Comparison of ENCODE assay signal across 15 mouse cellular contexts in genomic region chr13:99128284-99128691, GRCm38 (mm10). TPM values are rescaled to one million over a fixed set of nuclear protein-coding genes. Genes with fewer than 3 reads are reported as not detected.
DNase-seq lines count a peak whose midpoint lies in the region; ATAC-seq and TF ChIP-seq lines count a peak whose summit lies in the region.
"Had no signal": no experiment of that assay in that cellular context is flagged by ENCODE, and none has a peak within 500 bp of the region (broad histone marks: within the 10 kb centered on the region; RNA-seq: fewer than 3 reads in every experiment).

No protein-coding gene starts in this region.

- no peaks in the 10 kb centered on the region for H3K9me3 ChIP-seq in embryonic facial prominence, embryonic 14.5 days (ENCODE audit: control insufficient read depth, low read length)
- no peaks in the 10 kb centered on the region for H3K9me3 ChIP-seq in embryonic facial prominence, embryonic 10.5 days
- no peaks in the 10 kb centered on the region for H3K9me3 ChIP-seq in lung, embryonic 14.5 days (ENCODE audit: low read depth, low read length)
- no peaks in the 10 kb centered on the region for H3K9me3 ChIP-seq in lung, postnatal 0 days (ENCODE audit: low read length)
- no peaks in the 10 kb centered on the region for H3K9me3 ChIP-seq in limb, embryonic 15.5 days
- H3K9me3 ChIP-seq in forebrain, embryonic 15.5 days = no peaks in the 10 kb centered on the region
- no peaks in the 10 kb centered on the region for H3K9me3 ChIP-seq in hindbrain, embryonic 16.5 days (ENCODE audit: control insufficient read depth, low read length)
- H3K9me3 ChIP-seq: lung, embryonic 15.5 days had no signal

- H3K9ac ChIP-seq in embryonic facial prominence, embryonic 14.5 days (ENCODE audit: low read depth, low read length) = no peak overlapping the region
- no peak overlapping the region for H3K9ac ChIP-seq in lung, embryonic 14.5 days
- no peak overlapping the region for H3K9ac ChIP-seq in lung, postnatal 0 days (replicated peaks; ENCODE audit: low read depth)
- no peak overlapping the region for H3K9ac ChIP-seq in limb, embryonic 15.5 days
- H3K9ac ChIP-seq in forebrain, embryonic 15.5 days (replicated peaks) = no peak overlapping the region
- no peak overlapping the region for H3K9ac ChIP-seq in hindbrain, embryonic 16.5 days (ENCODE audit: low read depth, low read length)
- H3K9ac ChIP-seq: forebrain, postnatal 0 days; lung, embryonic 15.5 days had no signal

- TF ChIP-seq CTCF in lung, embryonic 14.5 days (IDR thresholded peaks at IDR 0.05; ENCODE audit: low read depth) = no peak
- no peak for TF ChIP-seq CTCF in lung, postnatal 0 days (IDR thresholded peaks at IDR 0.05)

- 42% methylated on average over 5 of the region's 5 CpGs for WGBS in embryonic facial prominence, embryonic 14.5 days
- 86% methylated on average over 5 of the region's 5 CpGs for WGBS in embryonic facial prominence, embryonic 10.5 days
- WGBS in lung, embryonic 14.5 days = 53% methylated on average over 5 of the region's 5 CpGs
- WGBS in lung, postnatal 0 days = 38% methylated on average over 5 of the region's 5 CpGs
- 25% methylated on average over 5 of the region's 5 CpGs for WGBS in limb, embryonic 15.5 days
- WGBS in forebrain, embryonic 15.5 days = 79% methylated on average over 5 of the region's 5 CpGs
- WGBS in hindbrain, embryonic 16.5 days = 67% methylated on average over 5 of the region's 5 CpGs

- DNase-seq in embryonic facial prominence, embryonic 14.5 days (ENCODE audit: low spot score) = peak; percentile 64
- DNase-seq in embryonic facial prominence, embryonic 10.5 days (ENCODE audit: low spot score) = no peak
- DNase-seq in lung, embryonic 14.5 days = no peak
- no peak for DNase-seq in lung, postnatal 0 days (ENCODE audit: low spot score)
- peak; percentile 59 for DNase-seq in gastrocnemius, postnatal 14 days
- DNase-seq: cerebellum, adult 11-12 months; forebrain, postnatal 0 days; kidney, postnatal 4 days had no signal

- peaks cover 11% of the 10 kb centered on the region for H3K4me1 ChIP-seq in embryonic facial prominence, embryonic 14.5 days (ENCODE audit: control insufficient read depth, insufficient read depth, low read length)
- H3K4me1 ChIP-seq in embryonic facial prominence, embryonic 10.5 days = peaks cover 20% of the 10 kb centered on the region
- no peaks in the 10 kb centered on the region for H3K4me1 ChIP-seq in lung, embryonic 14.5 days (ENCODE audit: insufficient read depth)
- peaks cover 6% of the 10 kb centered on the region; the same call in 1 of the 2 replicates for H3K4me1 ChIP-seq in lung, postnatal 0 days (ENCODE audit: insufficient read depth, low read depth, low read length)
- H3K4me1 ChIP-seq in limb, embryonic 15.5 days = peaks cover 35% of the 10 kb centered on the region
- no peaks in the 10 kb centered on the region for H3K4me1 ChIP-seq in forebrain, embryonic 15.5 days
- peaks cover 3% of the 10 kb centered on the region; the same call in 1 of the 2 replicates for H3K4me1 ChIP-seq in hindbrain, embryonic 16.5 days (ENCODE audit: control insufficient read depth, insufficient read depth, low read depth, low read length)

- no peaks in the 10 kb centered on the region for H3K36me3 ChIP-seq in embryonic facial prominence, embryonic 14.5 days (ENCODE audit: control insufficient read depth, insufficient read depth, low read length)
- no peaks in the 10 kb centered on the region for H3K36me3 ChIP-seq in embryonic facial prominence, embryonic 10.5 days (replicated peaks)
- no peaks in the 10 kb centered on the region for H3K36me3 ChIP-seq in lung, embryonic 14.5 days (ENCODE audit: insufficient read depth)
- H3K36me3 ChIP-seq in lung, postnatal 0 days (ENCODE audit: insufficient read depth, low read length) = no peaks in the 10 kb centered on the region
- no peaks in the 10 kb centered on the region for H3K36me3 ChIP-seq in limb, embryonic 15.5 days
- no peaks in the 10 kb centered on the region for H3K36me3 ChIP-seq in forebrain, embryonic 15.5 days
- H3K36me3 ChIP-seq in hindbrain, embryonic 16.5 days (ENCODE audit: control insufficient read depth, insufficient read depth, low read length) = no peaks in the 10 kb centered on the region
- H3K36me3 ChIP-seq: lung, embryonic 15.5 days had no signal

- H3K27ac ChIP-seq in embryonic facial prominence, embryonic 14.5 days (replicated peaks; ENCODE audit: low read depth, low read length) = peak overlapping the region; percentile 11; the same call in 1 of the 2 replicates
- H3K27ac ChIP-seq in embryonic facial prominence, embryonic 10.5 days (replicated peaks) = no peak overlapping the region
- peak overlapping the region; percentile 4; the same call in 1 of the 2 replicates for H3K27ac ChIP-seq in lung, embryonic 14.5 days (ENCODE audit: low read depth)
- H3K27ac ChIP-seq in lung, postnatal 0 days (ENCODE audit: low read length) = no peak overlapping the region
- peak overlapping the region; percentile 30; the same call in 1 of the 2 replicates for H3K27ac ChIP-seq in limb, embryonic 15.5 days
- no peak overlapping the region for H3K27ac ChIP-seq in forebrain, embryonic 15.5 days (replicated peaks)
- H3K27ac ChIP-seq in hindbrain, embryonic 16.5 days (ENCODE audit: low read depth, low read length) = no peak overlapping the region; the same call in 1 of the 2 replicates
- H3K27ac ChIP-seq: left cerebral cortex, adult 2 months; lung, embryonic 15.5 days had no signal

- intact Hi-C loops in gastrocnemius, postnatal 14 days (cut with DNase I; ENCODE audit: low total_unique reads) = no loop called here

- H3K4me3 ChIP-seq in embryonic facial prominence, embryonic 14.5 days (ENCODE audit: low read depth, low read length) = no peak overlapping the region
- no peak overlapping the region for H3K4me3 ChIP-seq in embryonic facial prominence, embryonic 10.5 days
- H3K4me3 ChIP-seq in lung, embryonic 14.5 days (ENCODE audit: low read depth, low read length) = no peak overlapping the region
- no peak overlapping the region for H3K4me3 ChIP-seq in lung, postnatal 0 days (ENCODE audit: low read depth, low read length)
- no peak overlapping the region for H3K4me3 ChIP-seq in limb, embryonic 15.5 days
- H3K4me3 ChIP-seq in forebrain, embryonic 15.5 days = no peak overlapping the region
- H3K4me3 ChIP-seq in hindbrain, embryonic 16.5 days (ENCODE audit: low read length) = no peak overlapping the region
- H3K4me3 ChIP-seq: left cerebral cortex, adult 2 months; lung, embryonic 15.5 days had no signal

- peak; percentile 53; the same call in 1 of the 2 replicates for ATAC-seq in embryonic facial prominence, embryonic 14.5 days (ENCODE audit: low read depth)
- ATAC-seq in lung, embryonic 14.5 days (ENCODE audit: insufficient read depth) = no peak
- ATAC-seq in lung, postnatal 0 days = no peak
- 0 out of 2 replicates have a peak, but pooled peaks have one; percentile 26 for ATAC-seq in limb, embryonic 15.5 days (ENCODE audit: insufficient number of reproducible peaks, low FRiP score, low TSS enrichment, low read depth)
- ATAC-seq in forebrain, embryonic 15.5 days (replicated peaks) = no peak
- no peak for ATAC-seq in hindbrain, embryonic 16.5 days
- ATAC-seq: intestine, embryonic 16.5 days had no signal

- no peaks in the 10 kb centered on the region for H3K27me3 ChIP-seq in embryonic facial prominence, embryonic 14.5 days (replicated peaks; ENCODE audit: control insufficient read depth, insufficient read depth, low read length)
- H3K27me3 ChIP-seq in embryonic facial prominence, embryonic 10.5 days (replicated peaks; ENCODE audit: low read depth, poor library complexity, severe bottlenecking) = no peaks in the 10 kb centered on the region
- no peaks in the 10 kb centered on the region for H3K27me3 ChIP-seq in lung, embryonic 14.5 days (ENCODE audit: insufficient read depth, low read length)
- H3K27me3 ChIP-seq in lung, postnatal 0 days (replicated peaks; ENCODE audit: insufficient read depth, low read length) = no peaks in the 10 kb centered on the region
- H3K27me3 ChIP-seq in limb, embryonic 15.5 days = no peaks in the 10 kb centered on the region
- no peaks in the 10 kb centered on the region for H3K27me3 ChIP-seq in forebrain, embryonic 15.5 days
- H3K27me3 ChIP-seq in hindbrain, embryonic 16.5 days (replicated peaks; ENCODE audit: control insufficient read depth, insufficient read depth, low read length) = no peaks in the 10 kb centered on the region
- H3K27me3 ChIP-seq: lung, embryonic 15.5 days had no signal

- no peak for TF ChIP-seq EP300 in lung, postnatal 0 days (IDR thresholded peaks at IDR 0.05)

- no peak overlapping the region for H3K4me2 ChIP-seq in embryonic facial prominence, embryonic 14.5 days (ENCODE audit: low read depth, low read length)
- H3K4me2 ChIP-seq in lung, embryonic 14.5 days = no peak overlapping the region
- no peak overlapping the region for H3K4me2 ChIP-seq in lung, postnatal 0 days (replicated peaks; ENCODE audit: low read depth, low read length)
- H3K4me2 ChIP-seq in limb, embryonic 15.5 days = no peak overlapping the region
- H3K4me2 ChIP-seq in forebrain, embryonic 15.5 days (replicated peaks) = no peak overlapping the region
- no peak overlapping the region for H3K4me2 ChIP-seq in hindbrain, embryonic 16.5 days (ENCODE audit: low read length)
- H3K4me2 ChIP-seq: lung, embryonic 15.5 days had no signal

RNA-seq across cellular contexts. Expression of gene Zfp366, which starts 56.3 kb away (rescaled TPM):
- polyA plus RNA-seq in embryonic facial prominence, embryonic 14.5 days (2014; fragmentation: Nextera tagmentation; extraction: Ambion mirVana) = 0.99 and 1.2 TPM in 2 replicates
- 0.35 and 0.56 TPM in 2 replicates for polyA plus RNA-seq in embryonic facial prominence, embryonic 10.5 days (2016; fragmentation: Nextera tagmentation; extraction: Ambion mirVana)
- 1.3 and 1.5 TPM in 2 replicates for polyA plus RNA-seq in lung, embryonic 14.5 days (2014; fragmentation: Nextera tagmentation; extraction: Ambion mirVana)
- polyA plus RNA-seq in lung, postnatal 0 days (2015; fragmentation: Nextera tagmentation; extraction: Ambion mirVana) = 1.6 and 2.0 TPM in 2 replicates
- total RNA-seq in gastrocnemius, postnatal 14 days (2021) = 1 to 10 TPM; 6.0 to 7.4 TPM
- polyA plus RNA-seq in limb, embryonic 15.5 days (2015; fragmentation: Nextera tagmentation; extraction: Ambion mirVana) = 0.62 and 0.67 TPM in 2 replicates
- 0.36 and 0.45 TPM in 2 replicates for polyA plus RNA-seq in forebrain, embryonic 15.5 days (2015; fragmentation: Nextera tagmentation; extraction: Ambion mirVana)
- polyA plus RNA-seq in hindbrain, embryonic 16.5 days (2015; fragmentation: Nextera tagmentation; extraction: Ambion mirVana) = 1.0 TPM in 2 replicates
- total RNA-seq: CH12.LX had no signal

Comparison
In these comparisons a context has a peak if more than half of its experiments do, and no peak if none do; other contexts are left out.
1. DNase-seq: peak in embryonic facial prominence, embryonic 14.5 days (single experiment) and gastrocnemius, postnatal 14 days (single experiment); none in embryonic facial prominence, embryonic 10.5 days (single experiment), lung, embryonic 14.5 days (single experiment) and lung, postnatal 0 days (single experiment).
2. H3K27ac ChIP-seq: peak in embryonic facial prominence, embryonic 14.5 days (single experiment), lung, embryonic 14.5 days (single experiment) and limb, embryonic 15.5 days (single experiment); none in embryonic facial prominence, embryonic 10.5 days (single experiment), lung, postnatal 0 days (single experiment), forebrain, embryonic 15.5 days (single experiment) and hindbrain, embryonic 16.5 days (single experiment).
3. ATAC-seq: peak in embryonic facial prominence, embryonic 14.5 days (single experiment) and limb, embryonic 15.5 days (single experiment); none in lung, embryonic 14.5 days (single experiment), lung, postnatal 0 days (single experiment), forebrain, embryonic 15.5 days (single experiment) and hindbrain, embryonic 16.5 days (single experiment).